Mouse (Mus musculus): ENCODE measurements around the gene Bsn.

- no peak for TF ChIP-seq CTCF (IDR thresholded peaks at IDR 0.05; ENCODE audit: extremely low read depth, insufficient read depth, low read length)
- TF ChIP-seq POLR2A (IDR thresholded peaks at IDR 0.05; ENCODE audit: extremely low read depth, insufficient read depth, low read length) = no peak
Measured at GRCm38 (mm10) chr9:108163646-108164284, 26.4 kb downstream of the Bsn start.

Data from cortical plate, adult 2 months (tissue).